Mouse (Mus musculus): Measurements from ENCODE around the gene Rab12.

- TF ChIP-seq TAL1 (conservative IDR thresholded peaks at IDR 0.05; ENCODE audit: low read depth, low read length): no peak
- no peak for TF ChIP-seq CTCF (IDR thresholded peaks at IDR 0.05; ENCODE audit: low read depth, low read length)
- TF ChIP-seq GATA1 (IDR thresholded peaks at IDR 0.05; ENCODE audit: borderline replicate concordance, low read length): no peak
Measured at GRCm38 (mm10) chr17:66447007-66447312, 72.6 kb downstream of the Rab12 start.

Data from G1E (cell line).